Mouse (Mus musculus) ovary, adult 18-20 months (tissue): ENCODE measurements around the gene Nr4a3.

Experiments
- DNase-seq: peaks from one replicate; pipeline ENCODE4 v3.0.0; 2022; ENCODE audit warnings: low spot score, mixed read lengths

The Nr4a3 gene

DNA sequence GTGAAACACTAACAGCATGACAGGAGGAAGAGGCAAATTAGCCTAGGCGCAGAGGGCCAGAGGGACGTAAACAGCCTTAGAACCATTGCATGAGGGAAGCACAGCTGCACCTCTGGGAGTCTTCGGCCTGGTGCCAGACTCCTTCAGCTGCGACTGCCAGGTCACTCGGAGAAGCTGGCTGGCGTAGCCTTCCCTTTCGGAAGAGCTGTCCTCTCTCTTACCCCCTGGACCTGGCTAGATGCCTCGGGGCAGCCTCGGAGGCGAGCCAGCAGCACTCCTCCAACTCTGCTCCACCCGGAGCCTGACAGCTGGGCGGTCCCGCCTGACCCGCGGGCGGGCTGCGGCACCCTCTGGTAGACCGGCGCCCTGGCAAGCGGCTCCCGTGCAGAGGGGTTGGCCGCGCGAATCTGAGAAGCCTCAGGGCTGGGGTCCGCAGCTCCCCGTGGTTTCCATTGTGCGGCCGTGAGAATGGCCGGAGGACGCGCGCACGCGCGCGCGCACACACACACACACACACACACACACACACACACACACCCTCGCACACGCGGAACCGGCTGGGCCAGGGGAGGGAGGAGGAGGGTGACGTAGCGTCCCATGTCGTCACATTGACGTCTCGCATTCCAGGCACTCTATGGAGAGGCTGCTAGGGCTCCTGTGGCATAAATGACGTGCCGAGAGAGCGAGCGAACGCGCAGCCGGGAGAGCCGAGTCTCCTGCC, at the start of gene Nr4a3:
TSS of gene Nr4a3 (plus strand) at position 663 of the 721 bp plus-strand sequence.
- peak; percentile 76 for DNase-seq

DNA sequence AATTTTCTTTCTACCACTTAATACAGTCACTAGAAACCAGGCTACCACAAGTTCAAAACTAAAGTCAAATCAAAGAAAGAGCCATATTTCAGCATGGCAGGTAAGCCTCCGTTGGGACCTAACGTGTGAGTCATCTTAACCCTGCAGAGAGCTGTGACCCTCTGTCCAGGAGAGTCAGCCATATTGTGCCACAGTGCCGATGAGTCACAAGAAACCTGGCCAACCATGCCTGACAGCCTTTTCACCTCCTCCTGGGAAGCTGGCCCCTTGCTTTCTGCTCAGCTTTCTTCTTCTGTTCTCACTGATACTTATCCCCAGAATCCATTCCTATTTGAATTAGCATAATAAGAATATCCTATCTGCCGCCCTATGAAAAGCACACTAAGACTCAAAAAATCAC, 42.0 kb upstream of the Nr4a3 start:
- no peak for DNase-seq

DNA sequence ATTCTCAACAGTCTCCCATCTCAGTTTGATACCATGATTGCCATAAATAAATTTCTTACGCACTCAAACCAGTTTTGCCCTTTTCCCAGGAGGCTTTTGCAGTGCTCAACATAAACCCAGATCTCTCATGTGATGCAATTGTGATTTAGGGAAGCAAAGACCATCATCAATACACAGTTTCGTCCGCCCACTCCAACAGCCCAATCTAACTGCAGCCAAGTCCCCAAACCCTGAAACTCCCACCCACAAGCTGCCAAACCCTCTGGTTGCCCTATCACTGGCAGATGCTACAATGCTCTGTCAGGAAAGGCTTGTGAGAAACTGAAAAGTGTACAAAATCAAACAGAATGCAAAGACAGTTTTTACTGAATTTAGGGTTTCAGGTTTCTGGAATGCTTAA, 41.5 kb upstream of the Nr4a3 start:
- no peak for DNase-seq

DNA sequence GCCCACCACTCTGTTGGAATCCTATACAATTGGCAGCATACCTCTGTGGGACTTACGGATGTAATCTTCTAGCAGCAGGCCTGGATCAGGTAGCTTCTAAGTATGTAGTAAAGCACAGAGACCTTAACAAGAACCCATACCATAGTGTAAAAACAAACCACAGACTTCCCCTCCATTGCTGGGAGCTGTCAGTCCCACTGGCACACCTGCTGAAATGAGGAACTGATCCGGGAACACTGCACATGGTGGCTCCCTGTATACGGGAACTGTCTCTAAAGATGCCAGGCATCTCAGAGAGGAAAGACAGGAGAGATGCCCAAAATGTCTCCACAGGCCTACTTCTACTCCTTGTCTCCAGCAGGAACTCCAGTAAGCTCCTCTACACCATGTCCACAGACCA, 38.6 kb upstream of the Nr4a3 start:
- DNase-seq: no peak

DNA sequence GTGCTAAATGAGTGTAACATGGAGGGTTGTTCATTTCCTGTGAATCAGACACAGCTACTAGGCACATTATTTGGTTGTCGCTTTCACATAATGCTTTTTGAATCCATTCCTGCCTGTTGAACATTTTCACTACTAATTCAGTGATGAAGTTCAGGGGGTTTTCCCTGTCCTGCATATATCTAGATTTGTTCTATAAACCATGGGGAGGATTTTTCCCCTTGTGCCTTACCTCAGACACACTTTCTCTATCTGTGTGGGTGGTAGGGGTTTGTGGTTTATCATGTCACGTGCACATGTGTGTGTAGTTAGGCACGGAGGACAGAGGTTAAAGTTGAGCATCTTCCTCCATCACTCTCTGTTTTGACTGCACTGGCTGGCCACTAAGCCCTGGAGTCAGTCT, 32.7 kb upstream of the Nr4a3 start:
- DNase-seq: no peak

DNA sequence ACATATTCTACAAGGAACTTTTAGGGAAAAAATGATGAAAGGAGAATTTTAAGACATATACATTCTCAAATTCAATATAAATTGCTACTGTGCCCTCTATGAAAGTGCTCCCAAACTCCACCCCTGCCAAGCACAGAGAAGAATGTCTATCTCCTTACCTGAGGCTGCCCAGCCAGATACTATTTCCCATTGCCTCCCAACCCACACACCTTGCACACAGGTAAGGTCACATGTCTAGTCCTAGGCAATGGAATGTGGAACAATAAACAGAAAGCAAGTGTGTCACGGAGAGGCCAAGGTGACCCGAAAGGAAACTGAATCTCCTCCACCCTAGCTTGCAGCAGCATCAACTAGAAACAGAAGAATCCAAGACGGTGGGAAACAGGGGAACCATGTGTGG, 22.0 kb upstream of the Nr4a3 start:
- no peak for DNase-seq

DNA sequence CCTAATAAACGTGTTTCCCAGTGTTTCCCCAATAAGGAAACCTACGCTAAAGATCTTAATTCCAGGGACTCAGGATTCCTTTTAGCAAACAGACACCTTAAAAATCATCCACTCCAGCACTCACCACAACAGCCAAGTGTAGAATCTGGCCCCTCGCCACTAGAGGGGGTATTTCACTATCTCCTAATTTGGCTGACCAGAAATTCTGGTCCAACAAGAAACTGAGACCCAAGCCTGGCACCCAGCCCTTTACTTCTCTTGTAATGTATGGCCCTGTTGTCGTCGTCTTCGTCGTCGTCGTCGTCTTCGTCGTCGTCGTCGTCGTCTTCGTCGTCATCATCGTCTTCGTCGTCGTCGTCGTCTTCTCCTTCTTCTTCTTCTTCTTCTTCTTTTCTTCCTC, 15.3 kb upstream of the Nr4a3 start:
- DNase-seq: no peak

DNA sequence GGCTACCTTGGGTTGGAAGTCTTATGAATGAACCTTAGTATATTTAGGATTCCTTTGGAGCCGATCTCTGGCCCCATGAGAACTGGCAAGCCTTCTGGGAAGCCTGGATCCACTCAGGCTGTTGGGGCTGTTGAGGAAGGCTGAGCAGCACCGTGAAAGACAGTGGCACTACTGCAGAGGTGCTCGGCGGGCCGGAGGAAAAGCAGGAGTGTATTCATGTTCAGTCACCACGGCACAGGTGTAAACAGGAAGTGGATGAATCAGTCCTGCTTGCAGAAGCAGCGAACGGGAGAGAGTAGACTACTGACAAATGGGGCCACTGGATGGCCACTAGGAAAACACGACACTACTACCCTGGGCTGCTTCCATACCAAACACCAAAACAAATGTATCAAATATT, 10.7 kb upstream of the Nr4a3 start:
- DNase-seq: no peak

DNA sequence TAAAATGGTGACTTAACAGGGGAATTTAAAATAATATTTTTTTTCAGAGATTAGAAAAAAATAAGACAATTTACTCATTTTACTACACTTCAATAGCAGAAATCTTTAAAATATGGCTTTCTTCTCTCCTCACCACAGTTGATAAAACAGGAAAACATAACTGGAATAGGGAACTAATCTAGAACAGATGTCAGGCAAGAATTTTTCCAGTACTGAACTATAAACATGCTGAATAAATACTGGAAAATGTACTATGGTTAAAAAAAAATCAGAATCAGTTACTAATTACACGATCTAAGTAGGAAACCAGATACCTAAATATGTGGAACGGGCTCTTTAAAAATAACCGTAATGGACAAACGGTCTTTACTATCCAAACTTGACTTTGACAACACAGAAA, 7.3 kb upstream of the Nr4a3 start:
- no peak for DNase-seq

DNA sequence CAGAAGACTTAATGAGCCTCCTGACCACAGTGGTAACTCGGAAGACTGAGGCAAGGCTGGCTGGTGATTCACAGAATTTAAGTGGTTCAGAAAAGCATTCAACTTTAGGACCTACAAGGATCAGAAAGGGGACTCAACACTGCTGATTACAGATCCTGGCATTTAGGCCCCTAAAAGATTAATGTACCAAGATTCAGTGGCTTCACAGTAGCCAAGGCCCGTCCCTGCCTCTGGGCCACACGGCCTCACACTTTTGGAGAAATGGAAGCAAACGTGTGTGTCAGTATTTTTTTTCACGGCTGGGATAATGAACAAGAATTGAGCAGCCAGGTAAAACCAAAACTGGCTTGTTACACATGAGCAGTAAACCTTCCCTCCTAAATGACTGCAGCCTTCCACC, 6.1 kb upstream of the Nr4a3 start:
- DNase-seq: no peak

DNA sequence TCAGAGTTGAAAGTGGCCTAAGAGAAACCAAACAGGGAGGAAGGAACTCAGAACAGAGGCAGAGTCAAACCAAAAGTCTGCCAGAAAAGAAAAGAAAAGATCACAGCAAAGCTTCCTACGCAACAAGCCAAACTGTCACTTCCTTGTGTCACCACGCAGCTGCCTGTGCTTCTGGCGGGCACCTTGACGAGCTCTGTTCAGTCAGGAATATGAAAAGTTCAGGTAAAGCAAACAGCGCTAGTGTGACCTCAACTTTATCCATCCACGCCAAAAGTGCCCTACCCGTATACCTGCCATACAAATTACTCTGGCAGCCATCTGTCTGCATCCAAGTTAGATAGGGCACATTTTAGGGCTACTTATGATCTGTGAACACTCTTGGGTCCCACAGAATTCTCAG, 5.2 kb upstream of the Nr4a3 start:
- no peak for DNase-seq

DNA sequence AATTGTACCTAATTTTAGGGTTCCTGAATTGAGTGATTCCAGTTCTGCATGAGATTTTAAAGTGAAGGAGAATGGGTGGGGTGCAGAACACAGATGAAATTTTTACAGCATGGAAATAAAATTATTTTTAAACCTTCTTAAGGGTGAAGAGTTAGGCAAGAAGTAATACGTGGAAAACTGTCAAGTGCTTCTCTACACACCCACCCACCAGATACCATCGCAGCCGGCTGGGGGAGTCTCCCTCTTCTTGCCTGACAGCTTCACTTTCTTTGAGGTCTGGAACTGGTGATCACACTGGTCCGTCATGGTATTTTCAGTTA, 2.5 kb upstream of the Nr4a3 start:
- no peak for DNase-seq

DNA sequence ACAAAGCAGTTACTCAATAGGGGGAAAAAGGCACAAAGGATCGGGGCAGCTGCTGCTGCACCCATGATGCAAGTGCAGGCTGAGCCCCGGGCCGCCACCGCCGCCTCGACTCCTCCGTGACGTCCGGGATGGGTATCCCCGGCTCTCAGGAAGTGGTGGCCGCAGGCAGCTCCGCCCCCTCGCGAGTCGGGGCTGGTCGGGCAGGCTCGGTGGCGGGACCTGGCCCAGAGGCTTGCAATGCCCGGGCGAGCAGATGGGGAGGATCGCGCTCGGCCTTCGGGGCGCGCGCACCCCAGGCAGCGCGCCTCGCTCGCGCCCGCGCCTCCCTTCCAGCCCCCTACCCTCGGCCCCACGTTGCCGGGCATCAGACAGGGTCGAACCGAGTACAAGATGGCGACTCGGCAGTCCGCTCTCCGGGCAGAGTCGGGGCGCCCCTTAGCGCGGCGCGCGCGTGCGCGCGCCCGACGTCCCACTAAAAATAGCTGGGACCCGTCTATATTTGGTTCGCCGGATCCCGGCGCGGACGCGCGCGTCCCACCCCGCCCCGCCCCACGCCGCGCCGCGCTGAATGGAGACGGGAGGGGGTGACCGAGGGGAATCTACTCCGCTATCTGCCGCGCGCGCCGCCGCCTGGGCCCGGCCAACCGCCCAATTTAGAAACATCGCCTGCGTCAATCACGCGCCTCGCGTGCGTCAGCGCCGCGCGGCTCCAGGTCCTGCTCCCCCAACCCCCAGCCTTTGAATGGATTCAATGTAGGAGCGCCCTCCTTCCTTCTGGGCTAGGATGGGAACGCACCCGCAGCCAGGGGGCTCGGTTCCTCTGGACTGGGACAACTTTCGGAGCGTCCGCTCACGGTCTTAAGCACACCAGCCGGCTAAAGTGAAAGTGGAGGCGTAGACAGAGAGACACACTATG, 1.9 kb upstream of the Nr4a3 start:
- peak; percentile 93 for DNase-seq

DNA sequence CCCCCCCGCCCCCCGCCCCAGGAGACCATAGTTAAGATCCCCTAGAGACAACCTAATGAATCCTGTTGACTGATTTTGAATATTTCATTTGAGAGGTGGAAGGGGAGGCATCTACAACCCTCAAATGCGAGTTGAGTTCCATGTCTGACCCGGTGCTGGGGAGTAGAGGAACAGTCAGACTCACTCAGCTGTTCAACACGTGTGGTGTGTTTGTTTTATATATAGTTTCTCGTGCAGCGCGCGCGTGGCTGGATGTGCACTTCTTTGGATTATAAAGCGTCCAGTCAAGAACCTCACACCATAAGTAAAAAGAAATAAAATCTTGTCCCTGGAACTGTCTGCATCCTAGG, 837 bp upstream of the Nr4a3 start:
- no peak for DNase-seq

DNA sequence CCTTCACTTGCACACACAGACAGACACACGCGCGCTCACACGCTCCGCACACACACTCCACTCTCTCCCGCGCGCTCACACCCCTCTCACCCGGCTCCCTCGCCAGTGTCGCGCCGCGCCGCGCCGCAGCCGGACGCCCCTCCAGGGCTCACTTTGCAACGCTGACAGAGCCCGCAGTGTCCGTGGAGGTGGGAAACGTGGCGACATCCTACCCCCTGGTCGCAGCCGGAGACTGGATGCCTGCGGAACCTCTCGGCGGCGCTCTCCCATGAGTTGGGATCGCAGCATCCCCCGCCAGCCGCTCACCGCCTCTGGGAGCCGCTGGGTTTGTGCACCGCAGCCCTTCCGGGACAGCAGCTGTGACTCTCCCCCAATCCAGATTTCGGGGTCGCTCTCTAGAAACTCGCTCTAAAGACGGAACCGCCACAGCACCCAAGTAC, 348 bp downstream of the Nr4a3 start:
- no peak for DNase-seq

DNA sequence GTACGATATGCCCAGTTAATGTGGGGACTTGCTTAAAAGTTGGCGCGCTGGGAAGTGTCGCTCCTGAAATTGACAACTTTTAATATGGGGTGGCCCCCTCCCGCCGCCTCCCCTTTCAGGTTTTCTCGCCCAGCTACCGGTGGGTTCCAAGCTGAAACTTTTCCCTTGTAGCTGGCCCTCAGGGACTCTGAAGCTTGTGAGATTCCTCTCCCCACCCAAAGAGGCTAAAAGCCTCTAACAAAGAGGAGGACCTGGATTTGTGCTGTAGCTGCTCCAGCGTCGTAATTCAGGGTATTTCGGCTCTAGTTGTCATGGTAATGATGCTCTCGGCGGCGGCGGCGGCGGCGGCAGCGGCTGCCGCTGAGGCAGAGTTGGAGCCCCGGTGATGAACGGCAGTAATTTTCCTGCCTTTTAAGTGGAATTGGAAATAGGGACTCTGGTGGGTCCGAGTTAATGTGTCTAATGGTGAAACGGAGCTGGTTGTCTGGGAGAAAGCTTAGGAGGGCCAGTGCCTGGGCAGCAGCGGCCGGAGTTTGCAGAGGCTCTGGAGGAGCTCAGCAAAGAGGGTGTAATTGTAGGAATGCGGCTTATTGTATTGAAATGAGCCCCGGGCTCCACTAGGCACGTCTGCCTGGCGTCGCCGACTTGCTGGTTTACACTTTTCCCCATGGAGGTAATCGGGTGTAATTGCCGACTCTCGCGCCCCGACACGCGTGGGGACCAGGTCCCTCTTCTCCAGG, 938 bp downstream of the Nr4a3 start:
- DNase-seq: no peak

DNA sequence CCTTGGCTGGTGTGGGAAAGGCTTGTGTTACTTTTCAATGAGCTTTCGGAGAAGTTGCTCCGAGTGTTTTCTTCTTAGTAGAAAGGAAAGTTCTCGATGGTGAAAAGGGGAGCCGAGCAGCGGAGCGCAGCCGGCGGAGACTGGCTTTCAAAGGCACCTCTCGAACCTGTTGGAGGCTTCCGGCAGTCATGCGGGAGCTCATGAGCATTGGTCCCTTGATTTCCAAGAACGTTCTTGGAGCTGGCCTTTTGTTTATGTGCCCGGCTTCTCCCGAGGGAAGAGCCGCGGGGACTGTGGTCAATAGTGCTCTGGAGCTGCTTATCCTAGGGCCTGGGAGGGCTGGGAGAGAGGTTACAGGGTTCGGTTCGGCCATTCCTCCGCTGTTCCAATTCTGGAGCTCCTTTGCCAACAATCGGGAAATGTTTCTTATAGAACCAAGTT, 1.5 kb downstream of the Nr4a3 start:
- no peak for DNase-seq

DNA sequence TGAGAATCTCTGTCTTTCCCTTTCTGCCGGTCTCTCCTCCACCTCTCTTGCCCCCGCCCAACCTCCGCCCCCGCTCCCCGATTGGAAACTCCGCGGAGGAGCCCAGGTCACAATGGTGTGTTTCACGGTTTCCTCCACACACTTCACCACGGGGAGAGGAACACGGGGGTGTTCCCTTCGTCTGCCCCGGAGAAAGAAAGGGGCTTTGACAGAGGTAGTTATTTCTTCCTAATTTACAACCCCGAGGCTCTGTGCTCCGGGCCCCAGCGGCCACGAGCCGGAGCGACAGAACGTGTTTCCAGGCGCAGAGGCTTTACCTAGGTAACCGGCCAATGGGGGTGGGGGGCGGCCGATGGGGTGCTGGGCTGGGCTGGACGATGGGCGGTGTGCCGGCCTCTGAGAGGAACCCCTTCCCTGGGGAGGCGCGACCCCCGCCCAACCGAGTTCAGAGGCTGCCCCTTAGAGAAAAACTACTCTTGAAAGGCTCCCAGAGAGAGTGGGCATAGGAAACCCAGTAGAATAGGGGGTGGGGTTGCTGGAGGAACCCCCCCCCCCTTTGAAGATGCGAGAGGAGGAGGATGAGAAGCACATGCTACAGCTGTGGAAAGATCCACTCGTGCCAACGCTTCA, 2.3 kb downstream of the Nr4a3 start:
- no peak for DNase-seq

DNA sequence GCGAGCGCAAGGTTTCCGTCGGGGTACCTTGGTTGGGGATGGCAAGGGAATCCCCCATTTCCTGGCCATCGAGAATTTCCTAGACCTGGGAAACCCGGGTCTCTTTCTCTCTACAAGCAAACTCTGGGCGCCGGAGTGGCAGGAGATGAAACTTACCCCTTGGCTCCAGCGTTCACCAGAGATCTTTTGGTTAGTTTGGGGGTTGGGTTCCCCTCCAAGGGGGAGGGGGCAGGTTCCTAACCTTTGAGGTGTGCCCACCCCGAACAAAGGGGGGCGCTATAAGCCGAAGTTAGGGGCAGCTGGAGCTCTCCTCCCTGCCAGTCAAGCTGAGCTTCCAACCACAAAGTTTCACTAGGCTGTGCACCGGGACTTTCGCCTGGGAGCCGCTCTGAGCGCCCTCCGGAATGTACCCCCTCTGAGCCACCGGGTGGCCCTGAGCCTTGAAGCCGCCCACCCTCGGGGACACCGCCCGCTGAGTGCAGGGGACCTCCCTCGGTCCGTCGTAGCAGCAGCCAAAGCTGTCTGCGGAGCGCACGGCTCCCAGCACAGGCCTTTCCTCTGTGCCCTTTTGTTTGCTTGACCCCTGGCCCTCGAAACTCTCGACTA, 2.9 kb downstream of the Nr4a3 start:
- DNase-seq: no peak

DNA sequence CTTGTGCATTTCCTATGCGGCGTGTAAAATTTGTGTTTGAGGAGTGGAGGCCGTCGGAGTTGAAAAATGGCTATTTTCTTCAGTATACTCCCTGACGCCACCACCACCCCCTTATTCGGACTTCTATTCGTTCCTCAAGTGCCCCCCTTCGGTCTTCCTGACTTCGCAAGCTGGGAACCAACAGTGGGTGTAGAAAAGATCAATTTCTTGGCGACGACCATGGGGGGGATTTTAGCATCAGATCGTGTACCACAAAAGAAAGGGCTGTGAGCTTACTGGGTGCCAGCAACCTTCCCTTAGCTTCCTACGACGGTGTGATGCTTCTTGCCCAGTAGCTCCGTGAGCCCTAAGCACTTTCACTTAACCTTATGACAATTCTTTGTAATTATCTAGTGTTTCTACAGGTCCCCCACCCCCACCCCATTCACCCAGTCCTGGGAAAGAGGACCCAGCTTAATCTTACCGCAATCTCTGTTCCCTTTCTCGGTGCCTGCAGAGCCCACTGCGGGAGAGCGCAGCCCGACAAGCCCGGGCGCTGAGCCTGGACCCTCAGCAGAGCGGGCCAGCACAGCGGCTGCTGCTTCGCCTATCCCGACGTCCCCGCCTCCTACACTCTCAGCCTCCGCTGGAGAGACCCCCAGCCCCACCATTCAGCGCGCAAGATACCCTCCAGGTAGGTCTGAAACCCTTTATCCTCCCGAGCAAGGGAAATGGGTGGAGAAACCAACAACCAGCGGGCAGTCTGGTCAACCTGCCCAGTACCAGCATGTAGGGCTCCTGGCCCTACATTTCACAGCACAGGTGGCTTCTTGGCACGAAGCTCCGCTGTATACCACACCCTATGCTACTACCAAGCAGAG, 3.7 kb downstream of the Nr4a3 start:
- DNase-seq: no peak

DNA sequence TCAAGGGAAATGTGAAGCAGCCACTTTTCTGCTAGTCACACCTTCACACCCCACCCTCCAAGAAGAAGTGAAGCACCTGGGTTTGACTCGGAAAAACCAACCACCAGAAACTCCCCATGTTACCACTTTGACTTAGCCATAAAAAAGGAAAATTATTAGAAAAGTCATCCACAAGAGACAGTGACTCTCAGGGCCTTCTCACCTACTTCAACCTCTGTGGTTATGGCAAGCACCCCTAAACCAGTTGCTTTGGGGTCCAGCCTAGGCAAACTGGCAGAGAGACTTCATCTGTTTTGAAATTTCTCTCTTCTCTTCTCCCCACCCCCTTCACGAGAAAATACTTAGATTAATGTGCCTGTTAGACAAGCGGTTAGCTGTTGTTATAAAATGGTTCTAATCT, 5.1 kb downstream of the Nr4a3 start:
- DNase-seq: no peak
